Mouse (Mus musculus) lung, adult 2 months (tissue): ENCODE results near the gene Adgrg2. TPM values are rescaled to one million over a fixed set of nuclear protein-coding genes. Genes with fewer than 3 reads are reported as not detected.
A peak's percentile ranks its signal among the peaks of the same experiment; 100 is the strongest.

Experiments
- DNase-seq: peaks from one replicate; pipeline ENCODE4 v3.0.0; 2022
- H3K4me1 ChIP-seq: fragments of 200-500 bp; 2 replicates; pipeline ENCODE4 v1.6.1; 2011; ENCODE audit warnings: low read length; ENCODE audit not compliant: control insufficient read depth, insufficient read depth
- H3K4me3 ChIP-seq: fragments of 200-500 bp; replicated peaks from 2 replicates; pipeline ENCODE3; 2011; ENCODE audit warnings: low read depth, mild to moderate bottlenecking, control low read depth, low read length; ENCODE audit errors: extremely low read depth
- CTCF ChIP-seq: fragments of 200-500 bp; IDR thresholded peaks from 2 replicates; pipeline ENCODE4 v1.5.1; 2011; ENCODE audit warnings: mild to moderate bottlenecking, low read length, control low read depth; ENCODE audit not compliant: insufficient read depth
- POLR2A ChIP-seq: fragments of 200-500 bp; IDR thresholded peaks from 2 replicates; pipeline ENCODE4 v1.6.1; 2011; ENCODE audit warnings: low read depth, mild to moderate bottlenecking, control low read depth, low read length, borderline replicate concordance; ENCODE audit errors: extremely low read depth
- WGBS: fragments of 180-500 bp; shearing (Covaris S2); methylation state at CpG from one replicate; pipeline ENCODE4 v1.1.7; 2018; 5-methylcytosine and 5-hydroxymethylcytosine counted together
- polyA plus RNA-seq: library from polyadenylated mRNA; depleted of rRNA; stranded (reverse); fragments of >200 nt; gene quantifications from 2 replicates; pipeline ENCODE4 v1.2.3, GENCODE M21; 2012

The Adgrg2 gene
- polyA plus RNA-seq, 1 experiment, result 2.4 TPM

DNA sequence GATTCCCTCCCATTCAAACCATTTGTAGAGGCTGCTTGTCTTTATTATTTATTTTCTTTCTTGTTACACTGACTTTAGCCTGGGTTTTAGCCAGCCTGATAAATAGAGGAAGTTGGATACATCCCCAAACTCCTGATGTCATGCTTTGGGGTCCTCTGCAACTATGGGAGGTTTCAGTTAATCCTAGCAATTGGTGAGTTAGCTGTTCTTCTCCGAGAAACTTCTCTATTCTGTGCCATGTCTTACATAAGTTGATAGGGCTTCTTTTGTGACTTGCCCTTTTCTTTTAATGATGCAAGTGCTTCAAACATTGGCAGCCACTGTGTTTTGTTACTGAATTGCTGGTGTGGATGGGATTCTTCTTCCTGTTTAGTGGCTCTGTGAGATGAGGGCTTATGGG is 36.4 kb downstream of the Adgrg2 start:
- 72% methylated on average over 1 of the region's 1 CpGs for WGBS
- Histone ChIP-seq H3K4me3 (no peak overlapping the region), H3K4me1 (no peaks in the 10 kb centered on the region)
- TF ChIP-seq POLR2A (no peak), CTCF (no peak)
- no peak for DNase-seq

- no peak for DNase-seq
- no peaks in the 10 kb centered on the region for H3K4me1 ChIP-seq
- no peak for TF ChIP-seq CTCF
- no peak for TF ChIP-seq POLR2A
- H3K4me3 ChIP-seq, result no peak overlapping the region
- WGBS, result 91% methylated on average over 7 of the region's 7 CpGs
Measured at GRCm38 (mm10) chrX:160432192-160432591, 41.7 kb downstream of the Adgrg2 start.

DNA sequence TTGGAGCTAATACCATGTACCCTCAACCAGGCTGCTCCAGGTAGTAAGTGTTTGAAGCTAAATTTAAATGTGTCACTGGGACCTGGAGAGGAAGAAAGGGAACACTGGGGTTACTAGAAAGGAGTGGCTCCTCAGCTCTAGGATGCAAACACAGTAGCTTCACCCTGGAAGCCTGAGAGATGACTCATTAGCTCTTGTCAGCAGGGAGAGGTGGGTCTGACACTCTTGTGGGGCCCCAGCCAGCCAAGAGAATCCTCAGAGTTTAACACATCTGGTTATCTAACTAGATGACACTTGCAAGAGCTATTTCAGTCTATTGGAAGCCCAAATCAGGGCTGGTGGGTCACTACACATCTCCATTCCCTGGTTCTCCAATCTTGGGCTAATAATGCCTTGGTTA is 50.8 kb downstream of the Adgrg2 start:
- no peak for DNase-seq
- H3K4me3 ChIP-seq, result no peak overlapping the region
- TF ChIP-seq POLR2A (no peak), CTCF (no peak)
- no peaks in the 10 kb centered on the region for H3K4me1 ChIP-seq

DNA sequence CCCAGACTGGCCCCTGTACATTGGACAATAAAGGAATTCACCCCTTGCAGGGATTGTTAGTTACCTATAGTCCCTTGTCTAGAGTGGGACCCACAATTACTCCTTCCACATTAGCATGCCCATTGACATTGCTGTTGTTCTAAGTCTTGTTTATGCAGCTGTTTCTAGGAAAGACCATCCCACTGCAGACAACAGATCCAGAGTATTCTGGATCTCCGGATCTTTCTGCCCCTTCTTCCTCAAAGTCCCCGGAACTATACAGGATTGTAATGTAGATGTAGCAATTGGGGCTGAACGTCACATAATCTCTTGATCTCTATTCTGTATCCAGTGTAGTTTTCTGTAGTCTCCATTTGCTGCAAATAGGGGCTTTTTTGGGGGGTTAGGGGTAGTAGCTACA is 57.9 kb downstream of the Adgrg2 start:
- DNase-seq, result no peak
- Histone ChIP-seq H3K4me3 (no peak overlapping the region), H3K4me1 (no peaks in the 10 kb centered on the region)
- TF ChIP-seq POLR2A (no peak), CTCF (no peak)
- 81% methylated on average over 3 of the region's 3 CpGs for WGBS

- TF ChIP-seq POLR2A (no peak), CTCF (no peak)
- DNase-seq, result no peak
- WGBS, result 57% methylated on average over 2 of the region's 2 CpGs
- Histone ChIP-seq H3K4me3 (no peak overlapping the region), H3K4me1 (no peaks in the 10 kb centered on the region)
Measured at GRCm38 (mm10) chrX:160449363-160449762, 58.9 kb downstream of the Adgrg2 start.

- 70% methylated on average over 5 of the region's 5 CpGs for WGBS
- Histone ChIP-seq H3K4me3 (no peak overlapping the region), H3K4me1 (no peaks in the 10 kb centered on the region)
- no peak for TF ChIP-seq CTCF
- no peak for TF ChIP-seq POLR2A
- DNase-seq, result no peak
Measured at GRCm38 (mm10) chrX:160455686-160456085, 65.2 kb downstream of the Adgrg2 start.

GRCm38 (mm10) chrX:160471257-160471786 is 80.8 kb downstream of the Adgrg2 start:
- no peak for DNase-seq
- WGBS, result 69% methylated on average over 3 of the region's 3 CpGs

DNA sequence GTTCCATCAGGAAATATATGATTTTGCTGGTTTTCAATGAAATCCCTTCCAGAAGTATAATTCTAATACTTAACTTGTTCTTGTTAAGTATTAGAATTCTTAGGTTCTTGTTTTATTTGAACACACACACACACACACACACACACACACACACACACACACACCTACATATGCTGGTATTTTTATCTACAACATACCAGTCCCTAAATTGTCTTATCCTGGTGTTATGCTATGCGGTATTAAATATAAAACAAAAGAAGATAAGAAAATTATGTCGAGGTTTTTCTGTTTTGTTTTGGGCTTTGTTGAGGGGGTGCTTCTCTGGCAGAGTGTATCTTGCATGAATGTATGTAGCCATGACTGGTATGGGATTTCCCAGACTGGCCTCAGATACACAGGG is 99.3 kb downstream of the Adgrg2 start:
- Histone ChIP-seq H3K4me3 (no peak overlapping the region), H3K4me1 (no peaks in the 10 kb centered on the region)
- no peak for DNase-seq
- TF ChIP-seq CTCF, result no peak
- no peak for TF ChIP-seq POLR2A
- 66% methylated on average over 2 of the region's 2 CpGs for WGBS

More at GRCm38 (mm10) chrX:160471257-160471786, 80.8 kb downstream of the Adgrg2 start:
- no peak for TF ChIP-seq POLR2A
- Histone ChIP-seq H3K4me3 (no peak overlapping the region), H3K4me1 (no peaks in the 10 kb centered on the region)

DNA sequence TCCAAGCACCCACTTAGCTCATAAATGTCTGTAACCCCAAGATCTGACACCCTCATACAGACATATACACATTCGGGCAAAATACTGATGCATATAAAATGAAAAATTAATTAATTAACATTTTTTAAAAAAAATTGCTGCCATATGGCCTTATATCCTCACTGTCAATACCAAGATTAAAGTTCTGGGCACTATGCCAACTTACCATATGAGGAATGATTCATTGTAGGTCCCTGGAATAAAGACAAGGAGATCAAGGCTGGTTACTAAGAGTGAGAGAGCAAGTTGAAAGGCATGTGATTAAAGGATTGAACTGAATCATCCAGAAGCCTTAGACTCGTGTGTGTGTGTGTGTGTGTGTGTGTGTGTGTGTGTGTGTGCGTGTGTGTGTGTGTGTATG is 103.8 kb downstream of the Adgrg2 start:
- Histone ChIP-seq H3K4me1 (no peaks in the 10 kb centered on the region), H3K4me3 (no peak overlapping the region)
- TF ChIP-seq POLR2A, result no peak
- no peak for TF ChIP-seq CTCF
- WGBS, result 57% methylated on average over 3 of the region's 3 CpGs
- DNase-seq, result no peak

GRCm38 (mm10) chrX:160494921-160495320 is 104.4 kb downstream of the Adgrg2 start:
- TF ChIP-seq CTCF, result no peak
- no peak for TF ChIP-seq POLR2A
- 59% methylated on average over 6 of the region's 6 CpGs for WGBS
- no peak for DNase-seq
- H3K4me3 ChIP-seq, result no peak overlapping the region
- H3K4me1 ChIP-seq, result no peaks in the 10 kb centered on the region

- H3K4me3 ChIP-seq, result no peak overlapping the region
- DNase-seq, result no peak
- 66% methylated on average over 5 of the region's 5 CpGs for WGBS
- H3K4me1 ChIP-seq, result no peaks in the 10 kb centered on the region
- TF ChIP-seq POLR2A (no peak), CTCF (no peak)
Measured at GRCm38 (mm10) chrX:160496473-160496872, 106.0 kb downstream of the Adgrg2 start.

GRCm38 (mm10) chrX:160501095-160501494 is 110.6 kb downstream of the Adgrg2 start:
- no peak for TF ChIP-seq CTCF
- TF ChIP-seq POLR2A, result no peak
- WGBS, result 74% methylated on average over 3 of the region's 3 CpGs
- no peaks in the 10 kb centered on the region; the same call in 1 of the 2 replicates for H3K4me1 ChIP-seq
- H3K4me3 ChIP-seq, result no peak overlapping the region
- peak; percentile 24 for DNase-seq
